Mouse (Mus musculus): ENCODE measurements at regions not wholly inside any gene's neighbourhood (a gene's known extent, or its start where the extent isn't known, plus 50 kb on each side); places are given as distances from the start of the nearest gene placed in this dataset.

- TF ChIP-seq TAL1 (conservative IDR thresholded peaks at IDR 0.05; ENCODE audit: low read depth, low read length) (no peak), CTCF (IDR thresholded peaks at IDR 0.05; ENCODE audit: low read depth, low read length) (no peak), POLR2AphosphoS5 (IDR thresholded peaks at IDR 0.05; ENCODE audit: insufficient replicate concordance, low read depth, low read length) (no peak), GATA2 (IDR thresholded peaks at IDR 0.05; ENCODE audit: borderline replicate concordance, low read depth, low read length) (no peak), GATA1 (IDR thresholded peaks at IDR 0.05; ENCODE audit: borderline replicate concordance, low read length) (no peak)
Measured at GRCm38 (mm10) chr3:50898179-50898578, 326.1 kb upstream of the Noct start.
